Mouse (Mus musculus): ENCODE measurements around the gene Maml3.

Maml3 gene

DNA sequence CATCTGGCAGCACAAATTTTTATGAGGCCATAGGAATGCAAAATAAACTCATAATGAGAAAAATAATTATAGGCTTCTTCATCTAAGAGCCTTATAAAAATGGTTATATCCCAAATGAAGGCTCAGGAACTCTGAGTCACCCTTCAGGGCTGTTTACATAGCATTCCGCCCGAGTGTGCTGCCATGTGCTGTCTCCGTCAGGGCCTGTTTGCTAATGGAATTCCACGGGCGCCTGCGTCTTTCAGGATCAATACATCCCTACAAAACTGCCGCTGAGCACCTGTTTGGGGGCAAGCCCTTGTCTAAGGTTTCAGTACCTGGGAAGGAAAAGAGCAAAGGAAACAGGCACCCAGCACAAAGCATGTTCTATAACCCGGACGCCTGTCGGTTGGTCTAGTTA is 279.3 kb downstream of the Maml3 start:
- DNase-seq (ENCODE audit: low spot score in 2 of 2) = no peak

DNA sequence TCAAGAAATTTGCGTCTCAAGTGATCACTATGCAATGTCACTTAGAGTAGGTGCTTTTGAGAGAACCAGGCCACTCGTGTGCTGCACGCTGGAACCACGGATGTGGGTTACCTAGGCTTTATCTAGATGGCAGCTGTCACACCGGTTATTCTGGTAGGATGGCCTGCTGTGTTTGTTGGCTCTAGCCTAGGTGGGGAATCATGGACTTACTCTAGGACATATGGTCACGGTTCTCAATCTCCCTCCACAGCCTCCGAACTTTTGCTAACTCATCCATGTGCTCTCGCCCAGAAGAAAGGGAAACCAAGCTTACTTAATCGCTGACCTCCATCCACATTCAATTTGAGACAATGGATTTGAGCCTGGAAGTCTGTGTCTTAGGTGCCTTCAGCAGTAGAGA is 280.4 kb downstream of the Maml3 start:
- DNase-seq (ENCODE audit: low spot score in 2 of 2) = no peak

DNA sequence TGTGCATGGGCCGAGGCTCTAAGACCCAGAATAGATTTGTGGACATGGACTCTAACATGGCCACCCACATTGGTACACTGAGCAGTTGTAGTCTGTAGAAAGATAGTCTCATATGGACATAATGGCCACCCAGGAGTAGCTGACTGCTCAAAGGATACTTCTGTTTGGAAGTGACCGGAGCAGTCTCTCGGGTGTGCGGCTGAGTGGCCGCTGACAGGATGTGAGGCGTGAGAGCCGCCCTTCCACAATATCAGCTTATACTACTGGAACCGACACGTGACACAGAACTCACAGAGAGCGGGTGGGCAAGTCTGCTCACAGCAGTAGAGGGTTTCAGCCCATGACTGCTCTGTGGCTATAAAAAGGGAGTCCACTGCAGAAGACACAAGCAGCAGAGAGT is 283.3 kb downstream of the Maml3 start:
- no peak for DNase-seq (ENCODE audit: low spot score in 2 of 2)

DNA sequence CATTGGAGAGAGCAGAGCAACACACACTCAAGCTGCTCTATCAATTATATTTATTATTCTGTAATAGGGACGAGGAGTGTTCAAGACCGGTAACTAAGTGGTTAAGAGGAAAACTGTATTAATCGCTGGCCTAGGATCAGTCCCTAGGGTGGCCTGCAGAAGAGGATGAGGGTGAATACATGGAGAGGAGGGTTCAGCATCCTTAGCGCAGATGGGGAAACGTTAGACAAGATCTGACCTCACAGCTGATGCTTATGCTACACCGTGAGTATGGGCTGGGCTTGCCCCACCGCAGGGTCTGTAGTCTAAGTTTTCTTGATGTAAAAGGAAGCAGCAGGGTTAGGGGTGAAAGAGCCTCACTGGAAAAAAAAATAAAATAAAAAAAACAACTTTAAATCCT is 285.8 kb downstream of the Maml3 start:
- DNase-seq (ENCODE audit: low spot score in 2 of 2) = no peak

DNA sequence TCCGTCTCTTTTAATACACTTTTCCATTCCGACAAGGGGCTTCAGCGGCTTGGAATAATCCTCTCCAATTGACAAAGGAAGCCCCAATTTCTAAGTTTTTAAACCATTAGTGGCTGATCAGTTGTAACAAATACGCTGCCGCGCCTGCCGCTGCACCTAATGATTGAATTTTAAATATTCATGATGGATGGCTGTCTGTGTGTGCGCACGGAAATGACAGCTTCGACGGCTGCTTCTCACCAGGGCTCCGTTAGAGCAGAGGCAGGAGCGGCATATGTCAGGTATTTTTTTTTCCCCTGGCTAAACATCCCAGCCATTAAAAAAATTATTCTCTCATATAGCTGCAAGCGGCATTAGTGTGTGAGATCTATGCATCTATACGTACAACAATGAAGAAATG is 287.0 kb downstream of the Maml3 start:
- no peak for DNase-seq (ENCODE audit: low spot score in 2 of 2)

DNA sequence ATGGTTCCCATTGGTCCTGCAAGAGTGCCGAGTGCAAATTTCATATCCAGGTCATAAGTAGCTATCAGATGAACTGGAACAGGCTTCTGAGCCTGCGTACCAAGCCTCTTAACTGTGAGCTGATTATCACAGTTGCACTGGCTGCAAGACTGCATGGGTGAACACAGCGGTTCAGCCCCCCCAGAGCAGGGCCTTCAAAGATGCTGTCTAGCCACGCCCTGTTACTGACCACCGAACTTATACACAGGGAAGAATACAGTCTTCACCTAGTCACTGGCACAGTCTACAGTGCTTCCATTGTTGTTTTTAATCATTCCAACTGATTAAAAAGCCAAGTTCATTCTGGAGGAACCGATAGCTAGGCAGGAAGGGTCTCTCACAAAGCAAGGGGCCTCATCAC is 287.5 kb downstream of the Maml3 start:
- DNase-seq (ENCODE audit: low spot score in 2 of 2) = no peak

DNA sequence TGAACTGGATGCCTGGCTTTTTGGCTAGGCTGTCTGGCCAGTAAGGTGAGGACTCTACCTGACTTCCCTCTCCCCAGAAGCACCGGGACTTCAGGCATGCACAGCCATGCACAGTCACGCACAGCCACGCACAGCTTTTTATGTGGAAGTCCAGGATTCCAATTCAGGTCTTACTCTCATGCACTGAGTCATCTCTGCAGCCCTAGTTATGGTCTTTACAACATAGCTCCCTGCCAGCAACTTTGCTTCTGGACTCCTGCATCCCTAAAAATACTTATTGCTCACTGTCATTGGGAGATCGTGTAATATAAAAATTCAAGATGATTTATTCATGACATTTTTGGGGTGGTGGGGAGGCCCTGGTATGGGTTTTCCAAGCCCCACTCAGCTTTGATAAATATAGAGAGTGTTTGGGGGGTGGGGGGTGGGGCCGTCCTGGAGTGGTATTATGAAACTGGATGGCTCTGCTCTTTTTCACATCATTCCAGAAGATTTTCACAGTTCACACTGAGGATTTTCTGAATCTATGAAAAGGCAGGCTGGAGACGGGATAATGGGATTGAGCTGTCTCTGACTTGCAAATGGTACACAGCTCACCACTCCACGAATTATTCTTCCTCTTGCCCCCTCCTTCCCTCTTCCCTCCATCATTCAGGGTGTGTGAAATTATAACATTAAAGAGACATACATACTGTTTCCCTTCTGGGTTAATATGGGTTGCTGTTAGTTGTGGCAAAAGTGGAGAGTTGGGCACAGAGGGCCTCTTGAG is 288.2 kb downstream of the Maml3 start:
- no peak for DNase-seq (ENCODE audit: low spot score in 2 of 2)

DNA sequence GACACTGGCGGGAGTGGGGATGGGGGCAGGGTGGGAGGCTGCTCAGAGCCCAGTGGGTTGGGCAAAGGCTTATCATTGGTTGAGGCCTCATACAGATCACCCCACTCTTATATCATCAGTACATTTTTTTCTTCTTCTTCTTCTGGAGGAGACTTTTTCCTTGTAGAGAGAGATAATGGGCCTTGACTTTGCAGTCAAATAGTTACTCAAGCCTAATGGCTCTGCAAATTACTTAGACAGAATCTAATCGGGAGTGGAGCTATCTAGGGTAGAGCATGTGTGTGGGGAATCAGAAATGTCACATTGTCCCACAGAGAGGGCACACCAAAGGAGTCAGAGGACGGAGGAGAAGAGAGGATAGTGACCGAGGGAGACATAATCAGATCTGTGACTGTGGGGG is 290.8 kb downstream of the Maml3 start:
- no peak for DNase-seq (ENCODE audit: low spot score in 2 of 2)

DNA sequence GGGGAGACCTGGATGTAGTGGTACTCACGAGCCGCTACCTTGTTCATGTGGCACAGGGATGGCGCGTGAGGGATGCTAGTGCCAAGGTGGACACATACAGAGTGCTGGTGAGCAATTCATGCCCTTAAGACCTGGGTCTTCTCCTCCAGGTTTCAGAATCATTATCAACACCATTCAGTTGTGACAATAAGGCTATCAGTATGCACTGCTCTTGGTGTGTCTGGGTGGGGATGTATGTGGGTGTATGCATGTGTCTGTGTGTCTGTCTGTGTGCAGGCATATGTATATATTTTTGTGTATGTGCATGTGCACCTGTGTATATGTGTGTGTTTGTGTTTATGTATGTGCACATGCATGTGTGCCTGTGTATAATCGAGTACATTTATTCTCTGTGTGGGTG is 291.7 kb downstream of the Maml3 start:
- DNase-seq (ENCODE audit: low spot score in 2 of 2) = no peak

DNA sequence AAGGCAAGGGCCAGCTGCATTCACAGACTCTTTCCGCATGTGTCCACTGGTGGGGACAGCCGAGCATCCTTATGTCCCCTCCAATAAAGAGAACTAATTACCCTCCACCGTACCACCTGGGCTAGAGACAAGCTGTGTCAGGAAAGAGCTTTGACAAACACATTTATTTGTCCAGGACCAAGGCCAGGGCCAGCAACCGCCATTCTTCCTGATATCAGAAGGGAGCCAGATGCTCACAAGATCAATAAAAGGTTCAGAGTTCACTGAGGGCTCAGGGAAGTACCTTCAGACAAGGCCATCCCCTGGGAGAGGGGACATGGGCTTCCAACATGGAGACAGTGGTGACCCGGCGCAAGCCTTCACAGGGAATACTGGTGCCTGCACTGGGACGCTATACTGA is 294.1 kb downstream of the Maml3 start:
- no peak for DNase-seq (ENCODE audit: low spot score in 2 of 2)

DNA sequence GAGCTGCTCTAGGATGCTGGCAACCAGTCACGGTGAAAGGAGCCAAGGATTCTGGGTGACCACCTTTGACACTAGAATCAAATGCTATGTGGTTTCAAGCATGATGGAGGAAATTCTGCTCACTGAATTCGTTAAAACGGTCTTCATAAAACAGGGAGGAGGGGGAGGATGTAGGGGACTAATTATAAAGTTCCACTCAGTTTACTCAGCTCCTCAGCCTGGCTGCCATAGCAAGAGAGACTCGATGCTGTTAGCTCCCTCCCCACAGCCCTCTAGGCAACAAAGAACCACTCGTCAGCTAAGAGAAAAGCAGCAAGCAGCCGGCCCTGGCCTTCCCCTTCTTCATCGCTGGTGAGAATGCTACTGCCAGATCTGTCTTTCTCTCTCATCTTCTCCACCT is 295.1 kb downstream of the Maml3 start:
- no peak for DNase-seq (ENCODE audit: low spot score in 2 of 2)

DNA sequence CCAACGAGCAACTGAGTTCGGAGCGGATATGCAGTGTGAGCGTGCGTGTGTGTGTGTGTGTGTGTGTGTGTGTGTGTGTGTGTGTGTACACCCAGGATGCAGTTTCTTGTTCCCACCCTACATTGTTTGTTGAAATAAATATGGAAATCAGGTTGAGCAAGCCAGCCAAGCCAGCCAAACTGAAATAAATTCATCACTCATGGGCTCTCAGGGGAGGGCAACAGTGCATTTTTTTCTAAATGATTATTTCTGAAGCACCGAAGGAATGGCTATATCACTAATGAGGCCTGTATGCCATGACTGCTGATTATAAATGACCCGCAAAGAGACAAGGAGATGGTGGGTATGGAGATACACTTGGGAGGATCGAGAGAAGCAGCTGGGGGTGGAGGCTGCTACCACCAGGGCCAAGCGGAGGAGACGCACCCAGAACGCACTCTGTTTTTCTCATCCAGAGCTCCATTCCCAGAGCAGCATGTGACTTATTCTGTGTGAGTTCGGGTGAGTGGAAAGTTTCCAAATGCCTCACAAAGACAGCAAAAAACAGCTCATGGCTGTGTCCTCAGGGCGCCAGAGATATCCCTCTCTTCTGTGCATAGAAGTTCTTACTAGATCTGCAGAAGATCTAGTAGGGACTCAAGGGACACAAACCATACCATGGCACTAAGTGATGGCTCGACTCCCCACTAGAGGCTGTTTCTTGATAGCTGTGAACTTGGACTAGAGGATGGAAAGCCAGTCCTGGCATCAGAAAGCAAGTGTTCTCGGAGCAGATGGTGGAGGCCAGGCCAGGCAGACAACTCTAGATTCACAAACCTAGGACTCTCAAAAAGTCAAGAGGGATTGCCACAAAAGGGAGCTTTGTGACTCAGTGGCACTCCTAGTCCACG is 296.6 kb downstream of the Maml3 start:
- DNase-seq (ENCODE audit: low spot score in 2 of 2) = no peak

DNA sequence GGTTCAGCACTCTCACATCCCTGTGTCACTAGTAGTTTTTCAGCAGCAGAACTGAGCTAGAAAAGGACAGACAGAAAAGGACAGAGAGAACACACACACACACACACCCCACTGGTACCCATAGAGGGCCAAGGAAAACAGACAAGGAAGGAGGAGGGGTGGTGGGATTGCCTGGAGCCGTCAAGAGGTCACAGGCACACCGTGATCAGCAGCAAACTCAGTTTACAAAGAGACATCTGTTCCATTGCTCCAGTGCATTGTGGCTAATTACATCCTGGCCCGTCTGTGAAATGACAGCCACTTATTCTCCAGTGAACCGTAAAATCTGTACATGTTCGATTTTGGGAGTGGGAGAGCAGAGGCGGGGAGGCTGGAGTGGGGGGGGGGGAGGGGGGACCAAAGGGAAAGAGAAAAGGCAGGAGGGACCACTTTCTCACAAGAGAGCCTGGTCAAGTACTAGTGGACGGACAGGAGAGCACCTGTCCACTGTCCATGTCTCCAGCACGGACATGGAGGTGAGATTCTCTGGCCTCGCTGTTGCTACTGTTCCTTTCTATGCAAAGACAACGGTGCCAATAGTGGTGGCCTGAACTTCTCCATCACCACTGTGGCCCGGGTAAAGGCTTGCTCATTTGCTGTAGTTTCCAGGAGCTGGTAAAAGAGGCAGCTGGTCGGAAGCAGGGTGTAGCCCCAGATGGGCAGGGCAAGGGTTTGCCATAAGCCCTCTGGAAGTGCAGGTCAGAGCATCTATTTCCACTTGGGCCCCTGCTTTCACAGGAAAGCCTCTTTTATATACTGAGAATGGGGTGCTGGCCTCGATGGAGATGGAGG is 299.2 kb downstream of the Maml3 start:
- no peak for DNase-seq (ENCODE audit: low spot score in 2 of 2)

DNA sequence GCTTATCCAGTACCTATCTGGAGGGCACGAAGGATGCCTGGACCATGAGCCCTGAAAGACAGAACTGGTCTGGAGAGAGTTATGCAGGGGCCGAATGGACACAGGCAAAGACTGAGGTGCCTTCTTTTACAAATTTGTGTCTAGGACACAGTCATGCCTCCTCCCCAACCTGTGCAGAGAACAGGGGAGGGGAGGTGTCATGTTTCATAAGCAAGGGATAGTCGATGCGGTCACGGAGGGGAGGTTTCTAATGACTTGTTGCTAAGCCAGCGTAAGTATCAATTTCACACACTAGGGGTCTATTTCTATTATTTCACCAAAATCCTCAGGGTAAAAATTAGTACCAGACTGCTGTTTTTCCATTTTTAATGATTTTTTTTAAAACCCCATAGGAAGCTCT is 301.0 kb downstream of the Maml3 start:
- DNase-seq (ENCODE audit: low spot score in 2 of 2) = no peak

DNA sequence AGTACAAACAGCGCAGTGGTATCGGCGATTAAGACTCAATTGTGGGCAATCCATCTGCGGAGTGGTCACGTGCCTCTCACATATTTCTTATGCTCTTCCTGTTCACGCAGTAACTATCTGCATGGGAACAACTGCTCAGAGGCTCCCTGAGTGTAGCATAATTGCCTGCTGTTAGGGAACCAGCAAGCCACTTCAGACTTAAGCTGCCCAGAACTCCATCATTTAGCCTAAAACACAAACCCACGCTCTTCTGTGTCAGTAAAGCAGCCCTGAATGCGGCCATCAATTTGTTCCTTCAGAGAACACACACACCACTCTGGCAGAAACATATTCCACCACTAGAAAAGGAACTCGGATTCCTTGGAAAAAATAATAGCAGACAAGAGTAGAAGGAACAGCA is 305.2 kb downstream of the Maml3 start:
- DNase-seq (ENCODE audit: low spot score in 2 of 2) = no peak

DNA sequence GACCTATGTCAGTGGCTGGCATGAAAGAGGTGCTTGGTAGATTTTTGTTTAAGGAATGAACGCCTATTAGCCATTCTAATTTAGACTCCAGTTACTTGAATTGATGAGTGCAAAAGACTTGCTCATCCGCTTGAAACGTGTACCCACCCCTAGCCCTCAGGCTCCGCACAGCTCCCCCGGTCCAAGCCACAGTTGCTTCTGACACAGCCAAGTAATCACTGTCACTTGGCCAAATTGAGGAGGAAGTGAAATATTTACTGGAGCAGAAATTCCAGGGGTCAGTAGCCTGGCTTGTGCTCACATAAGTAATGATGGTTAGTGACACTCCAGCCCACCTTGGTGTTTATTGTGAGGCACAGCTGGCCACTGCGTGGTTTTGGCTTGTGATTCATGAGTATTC is 308.0 kb downstream of the Maml3 start:
- DNase-seq (ENCODE audit: low spot score in 2 of 2) = no peak

DNA sequence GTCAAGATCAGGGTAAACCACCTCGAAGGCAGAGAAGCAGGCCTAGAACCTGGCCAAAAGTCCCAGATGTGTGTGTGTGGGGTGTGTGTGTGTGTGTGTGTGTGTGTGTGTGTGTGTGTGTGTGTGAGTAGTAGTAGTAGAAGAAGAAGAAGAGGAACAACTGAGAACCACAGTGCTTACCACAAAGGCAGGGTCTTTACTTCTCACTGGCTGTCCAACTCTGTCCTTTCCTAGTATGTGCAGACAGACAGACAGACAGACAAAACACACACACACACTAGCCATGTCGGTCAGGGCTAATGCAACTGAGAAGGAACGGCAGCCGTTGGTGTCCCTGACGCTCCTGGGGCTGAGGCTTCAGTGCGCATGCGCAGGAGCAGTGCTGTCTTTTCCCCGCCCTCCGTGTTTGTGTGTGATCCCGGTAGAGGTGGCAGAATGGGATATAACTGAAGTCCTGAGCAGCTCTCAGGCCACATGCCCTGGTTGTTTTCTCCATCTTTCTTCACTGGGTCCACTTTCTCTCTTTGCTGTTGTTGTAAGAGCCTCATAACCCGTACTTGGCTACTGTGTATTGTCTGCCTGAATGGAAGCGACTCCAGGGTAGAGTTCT is 308.6 kb downstream of the Maml3 start:
- no peak for DNase-seq (ENCODE audit: low spot score in 2 of 2)

DNA sequence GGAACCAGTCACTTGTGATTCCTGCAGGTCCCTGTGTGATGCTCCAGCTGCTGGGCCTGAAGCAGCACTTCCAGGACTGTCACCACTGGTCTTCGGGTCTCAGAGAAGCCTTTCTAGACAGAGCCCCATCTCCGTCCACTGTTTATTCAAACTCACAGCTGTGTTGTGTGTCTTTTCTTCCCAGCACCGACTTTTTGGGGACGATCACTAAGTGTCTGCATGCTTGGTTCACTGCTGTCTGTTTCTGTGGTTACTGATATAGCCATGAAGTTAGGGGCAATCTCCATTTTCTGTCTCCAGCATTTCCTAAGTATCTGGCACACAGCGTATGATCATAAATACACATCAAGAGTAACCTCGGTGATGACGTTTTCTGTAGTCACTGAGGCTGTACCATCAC is 313.3 kb downstream of the Maml3 start:
- DNase-seq (ENCODE audit: low spot score in 2 of 2) = no peak

DNA sequence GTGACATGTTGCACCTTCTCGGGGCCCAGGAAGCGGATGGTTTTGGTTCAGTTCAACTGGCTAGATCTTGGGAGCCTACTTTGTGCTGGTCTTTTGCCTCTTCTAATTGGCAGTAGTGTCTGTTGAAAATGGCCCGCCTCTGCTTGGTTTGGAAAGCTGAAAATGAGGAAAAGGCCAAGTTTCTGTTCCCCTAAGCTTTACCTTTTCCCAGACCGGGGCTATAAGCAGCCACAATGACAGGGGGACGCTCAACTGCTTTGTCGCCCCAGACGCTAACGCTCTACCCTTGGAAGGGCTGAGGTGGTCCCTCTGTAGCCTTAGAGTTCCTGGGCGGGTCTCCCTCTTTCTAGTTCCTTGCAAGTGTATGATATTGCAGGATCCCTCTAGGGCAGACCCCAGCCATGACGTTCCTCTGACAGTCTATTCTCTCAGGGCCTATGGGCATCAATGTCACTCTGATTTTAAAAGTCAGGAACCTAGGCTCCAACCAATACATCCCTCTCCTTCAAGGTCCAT is 315.4 kb downstream of the Maml3 start:
- no peak for DNase-seq (ENCODE audit: low spot score in 2 of 2)

DNA sequence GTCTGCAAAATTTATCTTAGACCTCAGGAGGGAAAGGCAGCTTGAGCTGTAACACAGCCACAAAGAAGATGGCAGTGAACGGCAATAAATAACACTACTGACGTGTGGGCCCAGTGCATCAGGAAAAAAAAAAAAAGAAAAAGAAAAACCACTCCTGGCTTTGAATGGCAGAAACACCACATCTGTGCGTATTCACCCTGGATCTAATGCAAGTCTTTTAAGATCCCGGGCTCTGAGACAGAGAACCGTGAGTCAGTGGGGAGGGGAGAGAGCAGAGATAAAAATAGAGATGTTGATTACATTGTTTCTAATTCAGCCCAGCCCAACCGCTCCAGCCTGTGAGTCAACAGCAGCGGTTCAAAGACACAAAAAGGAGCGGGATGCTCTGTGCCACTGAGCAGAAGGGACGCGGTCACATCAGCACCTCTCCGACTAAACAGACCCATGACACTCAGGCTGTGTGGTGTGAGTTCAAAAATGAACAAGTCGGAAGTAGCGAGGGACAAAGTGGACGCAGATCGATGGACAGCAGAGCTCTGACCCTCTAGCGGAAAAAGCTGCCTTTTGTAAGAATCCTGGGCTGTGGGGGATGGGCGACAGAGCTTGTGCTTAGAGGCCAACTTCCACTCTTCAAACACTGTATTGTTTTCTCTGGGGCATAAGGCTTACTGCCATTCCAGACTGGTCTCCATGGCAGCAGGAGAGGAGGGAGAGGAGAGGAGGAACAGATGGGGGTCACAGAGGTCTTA is 316.1 kb downstream of the Maml3 start:
- peak; percentile 28 to 47 for DNase-seq (ENCODE audit: low spot score in 2 of 2)

DNA sequence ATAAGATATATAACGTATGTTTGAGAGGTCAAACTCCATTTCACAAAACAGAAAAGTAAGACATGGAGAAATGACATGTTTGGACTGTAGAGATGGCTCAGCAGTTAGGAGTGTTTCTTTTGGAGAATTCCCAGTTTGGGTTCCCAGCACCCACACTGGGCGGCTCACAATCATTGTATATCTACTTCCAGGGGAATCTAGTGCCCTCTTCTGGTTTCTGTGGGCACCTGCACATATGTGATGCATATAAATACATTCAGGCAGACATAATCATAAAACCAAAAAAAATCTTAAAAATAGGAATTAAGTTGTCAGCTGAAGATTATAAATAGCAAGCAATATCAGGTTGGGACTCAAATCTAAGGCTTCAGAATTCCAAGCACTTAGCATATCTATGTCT is 316.9 kb downstream of the Maml3 start:
- no peak for DNase-seq (ENCODE audit: low spot score in 2 of 2)

Data from frontal cortex, postnatal 25 days (tissue).